Mouse (Mus musculus) lung, adult 2 months (tissue): Measurements from ENCODE around the gene F12.
A peak's percentile ranks its signal among the peaks of the same experiment; 100 is the strongest.

Source experiments
- CTCF ChIP-seq: fragments of 200-500 bp; IDR thresholded peaks from 2 replicates; pipeline ENCODE4 v1.5.1; 2011; ENCODE audit warnings: mild to moderate bottlenecking, low read length, control low read depth; ENCODE audit not compliant: insufficient read depth
- POLR2A ChIP-seq: fragments of 200-500 bp; IDR thresholded peaks from 2 replicates; pipeline ENCODE4 v1.6.1; 2011; ENCODE audit warnings: low read depth, mild to moderate bottlenecking, control low read depth, low read length, borderline replicate concordance; ENCODE audit errors: extremely low read depth

DNA sequence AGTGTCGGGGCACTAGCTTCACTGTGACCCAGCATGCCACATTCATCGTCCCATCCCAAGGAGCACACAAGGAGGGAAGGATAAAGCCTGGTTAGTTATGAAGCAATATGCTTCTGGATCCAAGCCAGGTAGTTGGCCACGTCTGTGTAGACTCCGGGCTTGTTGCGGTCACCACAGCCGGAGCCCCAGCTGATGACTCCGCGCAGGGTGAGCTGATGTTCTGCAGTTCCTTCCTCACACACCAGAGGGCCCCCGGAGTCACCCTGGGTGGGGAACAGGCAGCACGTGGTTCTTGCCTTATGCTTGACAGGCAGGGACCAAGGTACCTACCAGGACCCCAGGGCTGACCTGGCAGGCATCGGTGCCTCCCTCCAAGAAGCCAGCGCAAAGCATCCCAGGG lies 8.6 kb downstream of the F12 start:
- peak; percentile 82 for TF ChIP-seq CTCF
- TF ChIP-seq POLR2A, result no peak
